Mouse (Mus musculus): Measurements from ENCODE around the gene Tapt1.

DNA sequence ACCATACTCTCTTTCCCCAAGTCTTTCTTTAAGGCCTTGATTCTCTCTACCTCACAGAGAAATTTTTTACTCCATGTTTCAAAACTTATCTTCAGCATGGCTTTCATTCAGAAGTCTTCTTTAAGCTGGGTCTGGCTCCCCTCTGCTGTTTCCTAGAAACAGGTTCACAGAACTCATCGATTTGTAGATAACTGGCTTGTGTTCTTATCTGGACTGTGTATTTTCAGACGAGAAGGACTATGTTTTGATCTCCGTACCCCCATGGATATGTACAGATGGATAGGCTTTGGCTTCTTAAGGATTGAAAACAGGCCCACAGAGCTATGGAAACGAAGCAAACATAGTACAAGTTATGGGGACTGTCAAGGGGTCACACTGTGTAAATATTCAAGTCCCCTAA, 26.0 kb upstream of the Tapt1 start:
- TF ChIP-seq CTCF (IDR thresholded peaks at IDR 0.05; ENCODE audit: extremely low read depth, insufficient read length, insufficient replicate concordance, low read depth, low read length) (no peak), POLR2A (IDR thresholded peaks at IDR 0.05; ENCODE audit: low read depth, low read length) (no peak)

Data from small intestine, adult 2 months (tissue).